Mouse (Mus musculus) olfactory bulb, adult 2 months (tissue): ENCODE data around the gene Glipr1.

Experiments used
- CTCF ChIP-seq: fragments of 200-500 bp; IDR thresholded peaks from 2 replicates; pipeline ENCODE4 v1.5.1; 2012; ENCODE audit warnings: low read depth, mild to moderate bottlenecking, low read length, moderate library complexity; ENCODE audit not compliant: insufficient read depth
- POLR2A ChIP-seq: fragments of 200-500 bp; IDR thresholded peaks from 2 replicates; pipeline ENCODE4 v1.6.1; 2012; ENCODE audit warnings: mild to moderate bottlenecking, low read depth, low read length, moderate library complexity; ENCODE audit not compliant: insufficient read depth

DNA sequence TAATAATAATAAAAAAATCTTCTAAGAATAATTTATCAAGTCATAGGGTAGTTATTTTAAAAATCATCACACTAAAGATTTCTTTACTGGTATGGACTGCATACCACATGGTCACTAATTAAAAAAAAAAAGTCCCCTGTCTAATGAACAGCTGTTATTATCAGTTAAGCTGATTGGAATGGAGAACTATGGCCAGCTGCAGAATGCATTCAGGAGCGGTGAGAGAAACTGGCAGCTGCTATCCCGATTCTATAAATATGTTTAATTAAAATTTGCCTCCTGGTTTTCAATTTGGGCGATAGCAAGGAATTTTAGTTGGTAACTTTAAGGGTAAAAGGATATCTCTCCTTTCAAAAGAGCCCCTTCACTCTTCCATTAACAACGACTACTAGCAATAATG, 53.4 kb downstream of the Glipr1 start:
- TF ChIP-seq POLR2A (no peak), CTCF (no peak)
